Mouse (Mus musculus) cortical plate, adult 2 months (tissue): Measurements from ENCODE around the gene Slc22a15.

Experiments used
- CTCF ChIP-seq: fragments of 200-500 bp; IDR thresholded peaks from 2 replicates; pipeline ENCODE4 v1.5.1; 2011; ENCODE audit warnings: mild to moderate bottlenecking, control low read depth, low read length; ENCODE audit not compliant: insufficient read depth; ENCODE audit errors: extremely low read depth
- POLR2A ChIP-seq: fragments of 200-500 bp; IDR thresholded peaks from 2 replicates; pipeline ENCODE4 v1.6.1; 2011; ENCODE audit warnings: mild to moderate bottlenecking, low read length, control low read depth; ENCODE audit not compliant: insufficient read depth; ENCODE audit errors: extremely low read depth

GRCm38 (mm10) chr3:101867001-101867421, 57.2 kb downstream of the Slc22a15 start:
- TF ChIP-seq POLR2A, result no peak
- TF ChIP-seq CTCF, result no peak
